Mouse (Mus musculus) CH12.LX (cell line): ENCODE data around the gene Cenpa.

Source experiments
- CTCF ChIP-seq, 2 experiments: IDR thresholded peaks in 1 of 2; conservative IDR thresholded peaks in 1 of 2; 2 replicates each; pipeline ENCODE4 v1.5.1; 2011 to 2012; ENCODE audit warnings: low read depth in 2 of 2, low read length in 2 of 2, improper control_type of control experiment in 1 of 2, inconsistent platforms in 1 of 2, mild to moderate bottlenecking in 1 of 2, moderate library complexity in 1 of 2
- E2F4 ChIP-seq: IDR thresholded peaks from 2 replicates; pipeline ENCODE4 v1.6.1; 2011; ENCODE audit warnings: low read depth, low read length, improper control_type of control experiment; ENCODE audit not compliant: insufficient replicate concordance
- EP300 ChIP-seq: IDR thresholded peaks from 2 replicates; pipeline ENCODE4 v1.6.1; 2011; ENCODE audit warnings: low read length, improper control_type of control experiment
- JUND ChIP-seq: conservative IDR thresholded peaks from 2 replicates; pipeline ENCODE4 v1.6.1; 2011; ENCODE audit warnings: low read depth, low read length, improper control_type of control experiment
- MAX ChIP-seq: IDR thresholded peaks from 2 replicates; pipeline ENCODE4 v1.6.1; 2011; ENCODE audit warnings: low read length, improper control_type of control experiment
- POLR2A ChIP-seq: IDR thresholded peaks from 2 replicates; pipeline ENCODE4 v1.6.1; 2011; ENCODE audit warnings: low read depth, mild to moderate bottlenecking, improper control_type of control experiment, low read length
- RAD21 ChIP-seq: IDR thresholded peaks from 2 replicates; pipeline ENCODE4 v1.6.1; 2011; ENCODE audit warnings: low read depth, mild to moderate bottlenecking, low read length, improper control_type of control experiment, moderate library complexity
- SIN3A ChIP-seq: IDR thresholded peaks from 2 replicates; pipeline ENCODE4 v1.6.1; 2012; ENCODE audit warnings: low read length, improper control_type of control experiment, inconsistent platforms
- SMC3 ChIP-seq: IDR thresholded peaks from 2 replicates; pipeline ENCODE4 v1.6.1; 2011; ENCODE audit warnings: low read depth, low read length, improper control_type of control experiment
- TBP ChIP-seq: conservative IDR thresholded peaks from 2 replicates; pipeline ENCODE4 v1.6.1; 2011; ENCODE audit warnings: low read depth, low read length, improper control_type of control experiment
- TCF12 ChIP-seq: IDR thresholded peaks from 2 replicates; pipeline ENCODE4 v1.6.1; 2014; ENCODE audit warnings: low read depth, mild to moderate bottlenecking, inconsistent platforms, low read length, improper control_type of control experiment
- USF1 ChIP-seq: IDR thresholded peaks from 2 replicates; pipeline ENCODE4 v1.6.1; 2014; ENCODE audit warnings: low read depth, mild to moderate bottlenecking, inconsistent platforms, low read length, improper control_type of control experiment
- ZC3H11A ChIP-seq: IDR thresholded peaks from 2 replicates; pipeline ENCODE4 v1.6.1; 2012; ENCODE audit warnings: low read depth, mild to moderate bottlenecking, inconsistent platforms, low read length, improper control_type of control experiment

DNA sequence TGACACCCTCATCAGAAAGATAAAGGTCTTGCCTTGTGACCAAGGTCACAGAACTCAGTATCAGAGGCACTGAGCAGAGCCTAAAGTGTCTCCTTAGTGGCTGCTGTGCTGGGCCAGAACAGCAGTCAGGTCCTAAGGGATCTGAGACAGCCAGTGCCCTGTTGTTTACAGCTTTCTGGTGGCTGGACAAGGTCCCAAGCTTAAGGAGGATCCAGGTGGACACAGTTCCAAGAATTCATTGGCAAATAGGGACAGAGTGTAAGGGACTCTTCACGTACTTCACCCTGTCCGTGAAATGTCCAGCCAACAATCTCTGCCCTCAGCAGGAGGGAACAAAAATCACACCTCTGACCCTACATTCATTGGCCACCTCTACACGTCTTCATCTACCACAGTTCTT, 38.1 kb upstream of the Cenpa start:
- TF ChIP-seq CTCF (conservative IDR thresholded peaks at IDR 0.05 in 1 of 2, IDR thresholded peaks at IDR 0.05 in 1 of 2; ENCODE audit: low read depth in 2 of 2, low read length in 2 of 2) (no peak), MAX (no peak), RAD21 (no peak), POLR2A (no peak), TCF12 (no peak), JUND (no peak), SMC3 (no peak), E2F4 (no peak), TBP (no peak), ZC3H11A (no peak), SIN3A (no peak), EP300 (no peak), USF1 (no peak)
